Mouse (Mus musculus): ENCODE results near the gene Zcchc14. TPM values are rescaled to one million over a fixed set of nuclear protein-coding genes. Genes with fewer than 3 reads are reported as not detected.

The Zcchc14 gene
- polyA plus RNA-seq, 1 experiment from 2014 or later = 23.1 TPM

DNA sequence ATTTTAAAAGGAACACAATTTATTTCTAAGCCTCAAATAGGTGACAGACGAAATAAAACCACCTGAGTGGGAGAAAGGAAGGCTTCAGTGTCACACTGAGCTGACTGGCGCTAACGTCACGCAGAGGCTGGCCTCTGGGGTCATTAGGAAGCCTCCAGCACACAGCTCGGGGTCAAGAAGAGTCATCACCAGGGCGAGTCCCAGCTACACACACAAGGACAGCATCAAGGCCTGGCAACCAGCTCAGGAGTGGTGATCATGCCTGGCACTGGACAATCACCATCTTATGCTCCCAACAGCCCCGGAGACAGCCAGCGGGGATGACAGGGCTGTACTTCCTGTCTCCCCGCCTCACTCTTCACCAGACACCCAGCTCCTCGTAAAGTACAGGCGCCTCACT lies 95.0 kb downstream of the Zcchc14 start:
- H3K36me3 ChIP-seq = peaks cover 44% of the 10 kb centered on the region
- WGBS = 89% methylated on average over 11 of the region's 11 CpGs

DNA sequence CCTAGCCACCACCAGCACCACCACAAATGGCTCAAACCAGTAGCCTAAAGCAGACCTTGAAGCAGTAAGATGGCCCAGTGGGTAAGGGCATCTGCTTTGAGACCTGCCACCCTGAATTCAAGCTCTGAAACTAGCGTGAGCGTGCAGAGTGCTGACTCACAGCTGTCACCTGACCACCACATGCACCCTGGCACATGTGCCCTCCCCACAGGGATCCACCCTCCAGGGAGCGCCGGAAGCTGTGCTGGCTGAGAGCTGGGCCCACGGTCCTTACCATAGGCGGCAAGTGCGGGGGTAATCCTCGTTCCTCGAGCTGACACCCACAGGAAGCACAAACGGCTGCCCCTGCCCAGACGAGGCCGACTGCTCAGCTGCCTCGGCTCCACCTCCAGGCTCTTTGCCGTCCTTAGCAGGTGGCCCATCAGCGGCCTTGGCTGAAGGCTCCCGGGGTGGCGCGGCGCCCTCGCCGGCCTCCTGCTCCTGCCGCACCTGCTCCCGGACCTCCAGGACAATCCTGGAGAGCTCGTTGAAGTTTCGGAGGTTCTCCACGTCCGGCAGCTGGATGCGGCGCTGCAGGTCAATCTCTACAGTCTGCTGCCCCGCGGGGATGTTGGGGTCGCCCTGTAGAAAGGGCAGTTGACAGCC lies 98.7 kb downstream of the Zcchc14 start:
- ATAC-seq (ENCODE audit: low FRiP score, low read depth) = no peak
- Histone ChIP-seq H3K4me1 (no peaks in the 10 kb centered on the region), H3K27ac (no peak overlapping the region), H3K27me3 (replicated peaks) (no peaks in the 10 kb centered on the region), H3K4me2 (replicated peaks) (no peak overlapping the region), H3K4me3 (no peak overlapping the region), H3K9me3 (no peaks in the 10 kb centered on the region), H3K9ac (no peak overlapping the region), H3K36me3 (peaks cover 60% of the 10 kb centered on the region)
- 95% methylated on average over 32 of the region's 32 CpGs for WGBS

More for the DNA sequence above, 95.0 kb downstream of the Zcchc14 start:
- Histone ChIP-seq H3K9ac (no peak overlapping the region), H3K27ac (no peak overlapping the region), H3K27me3 (replicated peaks) (no peaks in the 10 kb centered on the region), H3K4me3 (no peak overlapping the region), H3K4me1 (no peaks in the 10 kb centered on the region), H3K9me3 (no peaks in the 10 kb centered on the region), H3K4me2 (replicated peaks) (no peak overlapping the region)
- no peak for ATAC-seq (ENCODE audit: low FRiP score, low read depth)

DNA sequence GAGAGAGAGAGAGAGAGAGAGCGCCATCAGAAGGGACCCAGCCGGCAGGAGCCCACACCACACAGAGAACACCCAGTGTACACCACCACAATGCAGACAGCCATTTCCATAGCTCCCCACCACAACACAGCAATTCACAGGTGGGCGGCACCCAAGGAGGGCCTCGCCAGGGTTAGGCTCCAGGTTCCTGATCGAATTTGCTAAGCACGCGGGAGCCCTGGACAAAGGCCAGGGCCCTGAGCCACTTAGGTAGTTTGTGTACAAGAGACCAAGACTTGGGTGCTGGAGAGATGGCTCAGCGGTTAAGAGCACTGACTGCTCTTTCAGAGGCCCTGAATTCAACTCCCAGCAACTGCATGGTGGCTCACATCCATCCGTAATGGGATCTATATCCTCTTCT lies 100.2 kb downstream of the Zcchc14 start:
- Histone ChIP-seq H3K27ac (no peak overlapping the region), H3K27me3 (replicated peaks) (no peaks in the 10 kb centered on the region), H3K4me2 (replicated peaks) (no peak overlapping the region), H3K36me3 (peaks cover 52% of the 10 kb centered on the region), H3K9ac (no peak overlapping the region), H3K4me1 (no peaks in the 10 kb centered on the region), H3K4me3 (no peak overlapping the region), H3K9me3 (no peaks in the 10 kb centered on the region)
- ATAC-seq (ENCODE audit: low FRiP score, low read depth) = no peak
- 88% methylated on average over 9 of the region's 9 CpGs for WGBS

DNA sequence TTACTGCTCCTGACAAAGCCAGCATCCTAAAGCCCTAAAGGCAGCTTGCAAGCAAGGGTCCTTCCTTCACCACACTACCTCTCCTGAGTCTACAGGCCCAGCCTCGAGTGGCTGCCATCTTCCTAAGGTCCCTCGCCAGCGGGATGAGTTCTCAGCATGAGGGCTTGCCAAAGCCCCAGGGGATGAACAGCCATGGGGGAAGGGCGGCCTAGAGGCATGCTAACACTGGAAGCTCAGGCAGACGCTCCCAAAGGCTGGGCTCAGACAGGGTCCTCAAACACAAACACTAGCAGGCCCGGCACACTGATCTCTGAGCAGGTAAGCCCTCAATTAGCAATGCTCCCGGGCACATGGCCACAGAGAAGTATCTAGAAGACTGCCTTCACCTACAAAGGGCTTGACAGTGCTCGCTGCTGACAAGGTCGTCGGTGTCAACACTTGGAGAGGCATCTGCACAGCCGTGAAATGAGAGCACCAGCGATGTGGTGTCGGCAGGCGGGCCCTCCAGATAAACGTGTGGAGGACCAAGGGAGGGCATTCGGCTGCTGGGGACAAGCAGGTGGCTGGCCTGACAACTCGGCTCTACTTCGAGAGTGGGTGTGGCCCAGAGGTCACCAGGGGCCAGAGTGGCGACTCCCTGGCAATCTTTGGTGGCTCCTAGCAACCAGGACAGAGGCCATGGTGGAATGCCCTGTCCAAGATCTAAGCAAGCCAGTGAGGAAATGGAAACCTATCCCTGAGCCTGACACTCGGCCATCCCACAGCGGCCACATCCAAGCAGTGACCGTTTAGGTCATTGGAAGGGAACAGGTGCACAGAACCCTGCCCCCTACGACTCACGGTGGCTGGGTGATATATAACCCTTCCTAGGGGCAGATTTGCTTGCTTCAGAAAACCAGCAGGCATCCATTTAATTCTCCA lies 101.4 kb downstream of the Zcchc14 start:
- ATAC-seq (ENCODE audit: low FRiP score, low read depth) = no peak
- Histone ChIP-seq H3K27me3 (replicated peaks) (no peaks in the 10 kb centered on the region), H3K36me3 (peaks cover 52% of the 10 kb centered on the region), H3K27ac (no peak overlapping the region), H3K9ac (no peak overlapping the region), H3K4me1 (no peaks in the 10 kb centered on the region), H3K4me2 (replicated peaks) (no peak overlapping the region), H3K4me3 (no peak overlapping the region), H3K9me3 (no peaks in the 10 kb centered on the region)
- WGBS = 68% methylated on average over 24 of the region's 24 CpGs

DNA sequence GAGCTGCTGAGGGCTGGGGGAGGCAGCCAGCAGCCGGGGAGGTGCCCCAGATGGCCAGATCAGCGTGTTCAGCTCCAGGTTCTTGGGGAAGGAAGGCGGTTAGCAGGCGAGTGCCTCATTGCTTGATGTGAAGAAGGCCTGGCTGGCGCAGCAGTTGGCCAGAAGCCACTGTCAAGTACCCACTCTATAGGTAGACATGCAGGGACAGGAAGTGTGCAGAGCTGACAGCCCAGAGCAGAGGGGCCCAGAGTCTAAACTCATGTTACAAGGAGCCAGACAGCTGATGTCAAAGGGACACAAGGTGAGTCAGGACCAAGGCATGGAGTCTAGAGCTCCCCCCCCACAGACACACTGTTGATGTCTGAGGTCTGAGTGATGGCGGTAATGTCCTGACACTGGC lies 102.6 kb downstream of the Zcchc14 start:
- no peaks in the 10 kb centered on the region for H3K9me3 ChIP-seq
- no peak overlapping the region for H3K4me3 ChIP-seq
- no peaks in the 10 kb centered on the region for H3K27me3 ChIP-seq (replicated peaks)
- no peak for ATAC-seq (ENCODE audit: low FRiP score, low read depth)
- no peak overlapping the region for H3K4me2 ChIP-seq (replicated peaks)
- H3K4me1 ChIP-seq = no peaks in the 10 kb centered on the region
- no peak overlapping the region for H3K9ac ChIP-seq
- WGBS = 92% methylated on average over 6 of the region's 6 CpGs
- peaks cover 52% of the 10 kb centered on the region for H3K36me3 ChIP-seq
- H3K27ac ChIP-seq = no peak overlapping the region

Other genes starting within 250 kb of the Zcchc14 start
- not detected in 2 replicates for gene 1700018B08Rik, start 108.6 kb downstream of the Zcchc14 start, polyA plus RNA-seq (2016; fragmentation: Nextera tagmentation; extraction: Ambion mirVana)
- gene Fbxo31, start 74.1 kb downstream of the Zcchc14 start, polyA plus RNA-seq (2016; fragmentation: Nextera tagmentation; extraction: Ambion mirVana) = 29.8 and 31.1 TPM in 2 replicates
- 344 and 353 TPM in 2 replicates for gene Map1lc3b, start 62.5 kb downstream of the Zcchc14 start, polyA plus RNA-seq (2016; fragmentation: Nextera tagmentation; extraction: Ambion mirVana)
- 59.1 and 66.9 TPM in 2 replicates for gene Jph3, start 76.7 kb upstream of the Zcchc14 start, polyA plus RNA-seq (2016; fragmentation: Nextera tagmentation; extraction: Ambion mirVana)
- 47.7 and 49.8 TPM in 2 replicates for gene Klhdc4, start 176.7 kb upstream of the Zcchc14 start, polyA plus RNA-seq (2016; fragmentation: Nextera tagmentation; extraction: Ambion mirVana)

All from neural tube, embryonic 12.5 days (tissue).